Mouse (Mus musculus): Measurements from ENCODE around the gene Cox20. TPM values are rescaled to one million over a fixed set of nuclear protein-coding genes. Genes with fewer than 3 reads are reported as not detected.
A peak's percentile ranks its signal among the peaks of the same experiment; 100 is the strongest.
"Not testable (repeated sequence)": the region's sequence is repeated elsewhere in the genome, so short reads cannot be mapped to it uniquely, and the experiment has no call there.

Cox20 gene
- total RNA-seq, 2 experiments from 2014 or later, result 105 to 109 TPM

- intact Hi-C loops (cut with DNase I); DNase-seq: not testable (repeated sequence)
These were observed 25.3 kb downstream of the Cox20 start for GRCm38 (mm10) chr1:178344071-178344805.

GRCm38 (mm10) chr1:178350792-178351191, 31.9 kb downstream of the Cox20 start:
- no peak for DNase-seq

GRCm38 (mm10) chr1:178351643-178352042, 32.7 kb downstream of the Cox20 start:
- intact Hi-C loops (cut with DNase I), result no loop called here
- DNase-seq, result no peak

More at GRCm38 (mm10) chr1:178350792-178351191, 31.9 kb downstream of the Cox20 start:
- intact Hi-C loops (cut with DNase I), result no loop called here

- no peak for DNase-seq
- intact Hi-C loops (cut with DNase I), result no loop called here
These were observed 35.6 kb downstream of the Cox20 start for GRCm38 (mm10) chr1:178354576-178354975.

GRCm38 (mm10) chr1:178357776-178358710, 39.1 kb downstream of the Cox20 start:
- intact Hi-C loops (cut with DNase I), result no loop called here
- peak in 1 of 2 experiments; percentile 7 for DNase-seq

GRCm38 (mm10) chr1:178360264-178360663, 41.3 kb downstream of the Cox20 start:
- DNase-seq, result no peak
- intact Hi-C loops (cut with DNase I), result no loop called here

- no peak for DNase-seq
- intact Hi-C loops (cut with DNase I), result no loop called here
These were observed 41.8 kb downstream of the Cox20 start for GRCm38 (mm10) chr1:178360702-178361101.

GRCm38 (mm10) chr1:178365171-178365570, 46.2 kb downstream of the Cox20 start:
- intact Hi-C loops (cut with DNase I), result no loop called here
- no peak for DNase-seq

- DNase-seq, result peak in 1 of 2 experiments; percentile 7
- intact Hi-C loops (cut with DNase I), result loop anchor here (2.0 kb wide), 1 partner anchor 49 kb away; the partner anchor contains the start of gene Cox20
These were observed 49.2 kb downstream of the Cox20 start for GRCm38 (mm10) chr1:178368121-178368520.

GRCm38 (mm10) chr1:178368548-178369271, 49.8 kb downstream of the Cox20 start:
- DNase-seq, result peak; percentile 90 to 93
- intact Hi-C loops (cut with DNase I), result loop anchor here (1.0 to 2.0 kb wide), 3 partner anchors 31 to 50 kb away; partner anchors contain the start of genes Cox20 and Hnrnpu

GRCm38 (mm10) chr1:178369272-178369651, 50.3 kb downstream of the Cox20 start:
- DNase-seq, result peak in 1 of 2 experiments; percentile 45
- intact Hi-C loops (cut with DNase I), result loop anchor here (1.0 to 2.0 kb wide), 3 partner anchors 32 to 50 kb away; partner anchors contain the start of genes Cox20 and Hnrnpu

Small RNA genes lying within 50 kb of the gene (microRNA-seq; reads per million reads assigned to microRNA genes)
- gene Gm27458 (ENCODE audit: borderline number of aligned reads in 2 of 2), result 0 reads per million in 2 experiments

Other genes starting within 250 kb of the Cox20 start
- gene Desi2, start 131.7 kb upstream of the Cox20 start, total RNA-seq (2021), result 10 to 100 TPM; 16.0 to 17.0 TPM
- gene Hnrnpu, start 18.7 kb downstream of the Cox20 start, total RNA-seq (2021), result 100 to 1,000 TPM; 167 to 200 TPM
- 10 to 100 TPM; 77.4 to 81.4 TPM for gene Efcab2, start 87.0 kb downstream of the Cox20 start, total RNA-seq (2021)
- 1 to 10 TPM; 3.9 to 4.2 TPM for gene Kif26b, start 210.0 kb downstream of the Cox20 start, total RNA-seq (2021)

All from heart, postnatal 36 days (tissue).